Mouse (Mus musculus) limb, embryonic 15.5 days (tissue): ENCODE results near the gene Kat2b. TPM values are rescaled to one million over a fixed set of nuclear protein-coding genes. Genes with fewer than 3 reads are reported as not detected.

Experiments
- ATAC-seq: fragments of 200-750 bp; cut with Nextera tagmentation; 2 replicates; pipeline ENCODE4 v1.8.0; 2017; ENCODE audit warnings: low read depth, moderate TSS enrichment; ENCODE audit not compliant: insufficient number of reproducible peaks, low FRiP score, low TSS enrichment
- H3K27ac ChIP-seq: fragments of 300-500 bp; sonication (generic); 2 replicates; pipeline ENCODE4 v1.5.1; 2015; ENCODE audit warnings: moderate library complexity, mild to moderate bottlenecking, inconsistent platforms
- H3K27me3 ChIP-seq: fragments of 300-500 bp; sonication (generic); 2 replicates; pipeline ENCODE4 v1.6.1; 2015; ENCODE audit warnings: inconsistent platforms
- H3K36me3 ChIP-seq: fragments of 300-500 bp; sonication (generic); 2 replicates; pipeline ENCODE4 v1.6.1; 2015; ENCODE audit warnings: inconsistent platforms
- H3K4me1 ChIP-seq: fragments of 300-500 bp; sonication (generic); 2 replicates; pipeline ENCODE4 v1.6.1; 2015; ENCODE audit warnings: inconsistent platforms
- H3K4me2 ChIP-seq: fragments of 300-500 bp; sonication (generic); 2 replicates; pipeline ENCODE4 v1.6.1; 2015; ENCODE audit warnings: mild to moderate bottlenecking, inconsistent platforms
- H3K4me3 ChIP-seq: fragments of 300-500 bp; sonication (generic); 2 replicates; pipeline ENCODE4 v1.5.1; 2015; ENCODE audit warnings: mild to moderate bottlenecking, inconsistent platforms
- H3K9ac ChIP-seq: fragments of 300-500 bp; sonication (generic); 2 replicates; pipeline ENCODE4 v1.6.1; 2015; ENCODE audit warnings: inconsistent platforms
- H3K9me3 ChIP-seq: fragments of 300-500 bp; sonication (generic); 2 replicates; pipeline ENCODE4 v1.6.1; 2016; ENCODE audit warnings: inconsistent platforms
- WGBS: fragments of 180-500 bp; shearing (Covaris S2); methylation state at CpG from one replicate; pipeline ENCODE4 v1.1.7; 2015; 5-methylcytosine and 5-hydroxymethylcytosine counted together
- polyA plus RNA-seq: library from polyadenylated mRNA; unstranded; fragments of >200 nt; fragmentation: Nextera tagmentation; extraction: Ambion mirVana; gene quantifications from 2 replicates; pipeline ENCODE4 v1.2.1, GENCODE M21; 2015

Gene Kat2b
- polyA plus RNA-seq, 1 experiment from 2014 or later: 6.6 TPM

GRCm38 (mm10) chr17:53554813-53555212 lies 11.8 kb upstream of the Kat2b start:
- no peak for ATAC-seq
- Histone ChIP-seq H3K4me3 (no peak overlapping the region), H3K36me3 (no peaks in the 10 kb centered on the region), H3K9me3 (no peaks in the 10 kb centered on the region), H3K27me3 (no peaks in the 10 kb centered on the region), H3K9ac (no peak overlapping the region), H3K4me1 (no peaks in the 10 kb centered on the region), H3K27ac (no peak overlapping the region), H3K4me2 (no peak overlapping the region)
- WGBS: 82% methylated on average over 3 of the region's 3 CpGs

- Histone ChIP-seq H3K4me2 (no peak overlapping the region), H3K9me3 (no peaks in the 10 kb centered on the region), H3K4me3 (no peak overlapping the region), H3K27me3 (no peaks in the 10 kb centered on the region), H3K4me1 (no peaks in the 10 kb centered on the region), H3K9ac (no peak overlapping the region), H3K36me3 (no peaks in the 10 kb centered on the region), H3K27ac (no peak overlapping the region)
- WGBS: 60% methylated on average over 3 of the region's 3 CpGs
- ATAC-seq: no peak
These were observed 9.2 kb upstream of the Kat2b start for GRCm38 (mm10) chr17:53557443-53557842.

GRCm38 (mm10) chr17:53559646-53560045 lies 7.0 kb upstream of the Kat2b start:
- no peaks in the 10 kb centered on the region for H3K9me3 ChIP-seq
- H3K4me3 ChIP-seq: no peak overlapping the region
- H3K4me2 ChIP-seq: no peak overlapping the region
- 89% methylated on average over 5 of the region's 5 CpGs for WGBS
- no peaks in the 10 kb centered on the region for H3K27me3 ChIP-seq
- H3K4me1 ChIP-seq: no peaks in the 10 kb centered on the region
- ATAC-seq: no peak
- H3K27ac ChIP-seq: no peak overlapping the region
- no peak overlapping the region for H3K9ac ChIP-seq
- no peaks in the 10 kb centered on the region for H3K36me3 ChIP-seq

- no peak overlapping the region for H3K4me3 ChIP-seq
- no peaks in the 10 kb centered on the region for H3K36me3 ChIP-seq
- no peaks in the 10 kb centered on the region; the same call in 1 of the 2 replicates for H3K4me1 ChIP-seq
- 79% methylated on average over 4 of the region's 4 CpGs for WGBS
- ATAC-seq: no peak
- no peak overlapping the region for H3K27ac ChIP-seq
- H3K27me3 ChIP-seq: no peaks in the 10 kb centered on the region
- H3K9ac ChIP-seq: no peak overlapping the region
- no peaks in the 10 kb centered on the region for H3K9me3 ChIP-seq
- H3K4me2 ChIP-seq: no peak overlapping the region
These were observed 5.1 kb upstream of the Kat2b start for GRCm38 (mm10) chr17:53561458-53562029.

GRCm38 (mm10) chr17:53564837-53565236 lies 1.8 kb upstream of the Kat2b start:
- H3K36me3 ChIP-seq: no peaks in the 10 kb centered on the region
- no peaks in the 10 kb centered on the region for H3K9me3 ChIP-seq
- H3K9ac ChIP-seq: no peak overlapping the region
- 78% methylated on average over 4 of the region's 4 CpGs for WGBS
- H3K4me2 ChIP-seq: no peak overlapping the region
- no peak overlapping the region for H3K4me3 ChIP-seq
- no peak overlapping the region for H3K27ac ChIP-seq
- ATAC-seq: no peak
- H3K4me1 ChIP-seq: peaks cover 17% of the 10 kb centered on the region
- H3K27me3 ChIP-seq: no peaks in the 10 kb centered on the region

GRCm38 (mm10) chr17:53566919-53567345 lies 271 bp downstream of the Kat2b start:
- Histone ChIP-seq H3K27ac (peak overlapping the region; percentile 94), H3K9me3 (no peaks in the 10 kb centered on the region), H3K36me3 (no peaks in the 10 kb centered on the region), H3K4me1 (peaks cover 22% of the 10 kb centered on the region), H3K4me3 (peak overlapping the region; percentile 83), H3K27me3 (no peaks in the 10 kb centered on the region), H3K4me2 (peak overlapping the region; percentile 93), H3K9ac (peak overlapping the region; percentile 91)
- under 1% methylated on average over 37 of the region's 51 CpGs for WGBS
- peak; percentile 30; the same call in 1 of the 2 replicates for ATAC-seq

GRCm38 (mm10) chr17:53567346-53568101 lies 863 bp downstream of the Kat2b start:
- peak overlapping the region; percentile 91 for H3K9ac ChIP-seq
- ATAC-seq: peak; percentile 49
- no peaks in the 10 kb centered on the region for H3K27me3 ChIP-seq
- H3K36me3 ChIP-seq: no peaks in the 10 kb centered on the region
- H3K4me1 ChIP-seq: peaks cover 22% of the 10 kb centered on the region
- H3K27ac ChIP-seq: peak overlapping the region; percentile 94
- WGBS: 0% methylated on average over 63 of the region's 67 CpGs
- peak overlapping the region; percentile 83 for H3K4me3 ChIP-seq
- H3K9me3 ChIP-seq: no peaks in the 10 kb centered on the region
- H3K4me2 ChIP-seq: peak overlapping the region; percentile 93

- Histone ChIP-seq H3K27me3 (no peaks in the 10 kb centered on the region), H3K4me2 (peak overlapping the region; percentile 93), H3K9me3 (no peaks in the 10 kb centered on the region), H3K36me3 (no peaks in the 10 kb centered on the region), H3K4me3 (peak overlapping the region; percentile 83), H3K27ac (peak overlapping the region; percentile 94), H3K9ac (peak overlapping the region; percentile 91), H3K4me1 (peaks cover 22% of the 10 kb centered on the region)
- ATAC-seq: peak; percentile 72
- WGBS: 0% methylated on average over 15 of the region's 15 CpGs
These were observed 1.5 kb downstream of the Kat2b start for GRCm38 (mm10) chr17:53568118-53568517.

GRCm38 (mm10) chr17:53568734-53569386 lies 2.2 kb downstream of the Kat2b start:
- H3K27me3 ChIP-seq: no peaks in the 10 kb centered on the region
- 35% methylated on average over 8 of the region's 8 CpGs for WGBS
- no peak for ATAC-seq

GRCm38 (mm10) chr17:53569829-53570228 lies 3.2 kb downstream of the Kat2b start:
- no peak for ATAC-seq
- Histone ChIP-seq H3K4me1 (peaks cover 24% of the 10 kb centered on the region), H3K9me3 (no peaks in the 10 kb centered on the region), H3K27ac (peak overlapping the region; percentile 47; the same call in 1 of the 2 replicates), H3K36me3 (no peaks in the 10 kb centered on the region), H3K4me2 (peak overlapping the region; percentile 29; the same call in 1 of the 2 replicates), H3K9ac (no peak overlapping the region), H3K27me3 (no peaks in the 10 kb centered on the region), H3K4me3 (peak overlapping the region; percentile 11; the same call in 1 of the 2 replicates)
- WGBS: 21% methylated on average over 6 of the region's 6 CpGs

More at GRCm38 (mm10) chr17:53568734-53569386, 2.2 kb downstream of the Kat2b start:
- H3K4me2 ChIP-seq: peak overlapping the region; percentile 93
- peak overlapping the region; percentile 83 for H3K4me3 ChIP-seq
- no peaks in the 10 kb centered on the region for H3K36me3 ChIP-seq
- no peak overlapping the region for H3K9ac ChIP-seq
- peak overlapping the region; percentile 94 for H3K27ac ChIP-seq
- no peaks in the 10 kb centered on the region for H3K9me3 ChIP-seq
- H3K4me1 ChIP-seq: peaks cover 22% of the 10 kb centered on the region

- Histone ChIP-seq H3K4me2 (peak overlapping the region; percentile 29; the same call in 1 of the 2 replicates), H3K4me1 (peaks cover 24% of the 10 kb centered on the region), H3K27ac (0 out of 2 replicates have a peak overlapping the region, but pooled peaks have one; percentile 47), H3K36me3 (no peaks in the 10 kb centered on the region), H3K9me3 (no peaks in the 10 kb centered on the region), H3K4me3 (no peak overlapping the region), H3K9ac (no peak overlapping the region), H3K27me3 (no peaks in the 10 kb centered on the region)
- no peak for ATAC-seq
- WGBS: 53% methylated on average over 10 of the region's 10 CpGs
These were observed 3.8 kb downstream of the Kat2b start for GRCm38 (mm10) chr17:53570361-53570875.
